Mouse (Mus musculus): Measurements from ENCODE around the gene Cln3. TPM values are rescaled to one million over a fixed set of nuclear protein-coding genes. Genes with fewer than 3 reads are reported as not detected.

Cln3 gene
- polyA plus RNA-seq, 1 experiment from 2014 or later = 24.0 TPM

- H3K36me3 ChIP-seq (ENCODE audit: control insufficient read depth, insufficient read depth, low read length) = peaks cover 7% of the 10 kb centered on the region
- DNase-seq (ENCODE audit: low spot score) = peak; percentile 95
- WGBS = under 1% methylated on average over 22 of the region's 22 CpGs
Measured at GRCm38 (mm10) chr7:126583251-126583709, 2.3 kb downstream of the Cln3 start.

GRCm38 (mm10) chr7:126582759-126583158 lies 2.9 kb downstream of the Cln3 start:
- Histone ChIP-seq H3K4me3 (ENCODE audit: low read depth, low read length) (peak overlapping the region; percentile 49), H3K27ac (ENCODE audit: low read depth, low read length) (no peak overlapping the region; the same call in 1 of the 2 replicates), H3K36me3 (ENCODE audit: control insufficient read depth, insufficient read depth, low read length) (peaks cover 8% of the 10 kb centered on the region), H3K9ac (ENCODE audit: low read length) (peak overlapping the region; percentile 61), H3K4me1 (ENCODE audit: control insufficient read depth, insufficient read depth, low read length) (peaks cover 4% of the 10 kb centered on the region; the same call in 1 of the 2 replicates), H3K9me3 (replicated peaks; ENCODE audit: control insufficient read depth, low read length) (no peaks in the 10 kb centered on the region), H3K4me2 (ENCODE audit: low read length) (peak overlapping the region; percentile 79), H3K27me3 (replicated peaks; ENCODE audit: control insufficient read depth, insufficient read depth, low read length) (no peaks in the 10 kb centered on the region)
- ATAC-seq (peak; percentile 76), DNase-seq (ENCODE audit: low spot score) (peak; percentile 45)
- WGBS = 3% methylated on average over 20 of the region's 20 CpGs

More at GRCm38 (mm10) chr7:126583251-126583709, 2.3 kb downstream of the Cln3 start:
- peak overlapping the region; percentile 83 for H3K27ac ChIP-seq (ENCODE audit: low read depth, low read length)
- peak overlapping the region; percentile 49 for H3K4me3 ChIP-seq (ENCODE audit: low read depth, low read length)
- H3K9me3 ChIP-seq (replicated peaks; ENCODE audit: control insufficient read depth, low read length) = no peaks in the 10 kb centered on the region
- peak overlapping the region; percentile 61 for H3K9ac ChIP-seq (ENCODE audit: low read length)
- H3K4me1 ChIP-seq (ENCODE audit: control insufficient read depth, insufficient read depth, low read length) = peaks cover 4% of the 10 kb centered on the region; the same call in 1 of the 2 replicates
- no peaks in the 10 kb centered on the region; the same call in 1 of the 2 replicates for H3K27me3 ChIP-seq (replicated peaks; ENCODE audit: control insufficient read depth, insufficient read depth, low read length)
- H3K4me2 ChIP-seq (ENCODE audit: low read length) = peak overlapping the region; percentile 79
- ATAC-seq = peak; percentile 95

GRCm38 (mm10) chr7:126581661-126582060 lies 4.0 kb downstream of the Cln3 start:
- Histone ChIP-seq H3K9me3 (replicated peaks; ENCODE audit: control insufficient read depth, low read length) (no peaks in the 10 kb centered on the region), H3K27me3 (replicated peaks; ENCODE audit: control insufficient read depth, insufficient read depth, low read length) (no peaks in the 10 kb centered on the region), H3K36me3 (ENCODE audit: control insufficient read depth, insufficient read depth, low read length) (peaks cover 11% of the 10 kb centered on the region), H3K9ac (ENCODE audit: low read length) (no peak overlapping the region), H3K4me3 (ENCODE audit: low read depth, low read length) (no peak overlapping the region), H3K4me2 (ENCODE audit: low read length) (no peak overlapping the region), H3K27ac (ENCODE audit: low read depth, low read length) (no peak overlapping the region), H3K4me1 (ENCODE audit: control insufficient read depth, insufficient read depth, low read length) (peaks cover 4% of the 10 kb centered on the region; the same call in 1 of the 2 replicates)
- 88% methylated on average over 6 of the region's 6 CpGs for WGBS
- DNase-seq (ENCODE audit: low spot score) (no peak), ATAC-seq (no peak)

- ATAC-seq = no peak
- Histone ChIP-seq H3K27me3 (replicated peaks; ENCODE audit: control insufficient read depth, insufficient read depth, low read length) (no peaks in the 10 kb centered on the region), H3K4me2 (ENCODE audit: low read length) (no peak overlapping the region), H3K36me3 (ENCODE audit: control insufficient read depth, insufficient read depth, low read length) (peaks cover 18% of the 10 kb centered on the region), H3K4me3 (ENCODE audit: low read depth, low read length) (no peak overlapping the region), H3K9ac (ENCODE audit: low read length) (no peak overlapping the region), H3K9me3 (replicated peaks; ENCODE audit: control insufficient read depth, low read length) (no peaks in the 10 kb centered on the region), H3K4me1 (ENCODE audit: control insufficient read depth, insufficient read depth, low read length) (peaks cover 4% of the 10 kb centered on the region; the same call in 1 of the 2 replicates), H3K27ac (ENCODE audit: low read depth, low read length) (no peak overlapping the region)
- WGBS = 62% methylated on average over 8 of the region's 8 CpGs
- peak; percentile 16 for DNase-seq (ENCODE audit: low spot score)
Measured at GRCm38 (mm10) chr7:126579172-126579571, 6.4 kb downstream of the Cln3 start.

GRCm38 (mm10) chr7:126576946-126577345 lies 8.7 kb downstream of the Cln3 start:
- Histone ChIP-seq H3K4me2 (ENCODE audit: low read length) (no peak overlapping the region), H3K27me3 (replicated peaks; ENCODE audit: control insufficient read depth, insufficient read depth, low read length) (no peaks in the 10 kb centered on the region), H3K27ac (ENCODE audit: low read depth, low read length) (no peak overlapping the region), H3K4me1 (ENCODE audit: control insufficient read depth, insufficient read depth, low read length) (no peaks in the 10 kb centered on the region), H3K4me3 (ENCODE audit: low read depth, low read length) (no peak overlapping the region), H3K9me3 (replicated peaks; ENCODE audit: control insufficient read depth, low read length) (no peaks in the 10 kb centered on the region), H3K9ac (ENCODE audit: low read length) (no peak overlapping the region), H3K36me3 (ENCODE audit: control insufficient read depth, insufficient read depth, low read length) (peaks cover 28% of the 10 kb centered on the region)
- DNase-seq (ENCODE audit: low spot score) = peak; percentile 55
- ATAC-seq = no peak
- 52% methylated on average over 8 of the region's 8 CpGs for WGBS

GRCm38 (mm10) chr7:126566094-126566765 lies 19.4 kb downstream of the Cln3 start, which contains the start of gene Eif3c:
Eif3c (minus strand) TSS chr7:126566411.
- no peaks in the 10 kb centered on the region for H3K9me3 ChIP-seq (replicated peaks; ENCODE audit: control insufficient read depth, low read length)
- peaks cover 5% of the 10 kb centered on the region; the same call in 1 of the 2 replicates for H3K4me1 ChIP-seq (ENCODE audit: control insufficient read depth, insufficient read depth, low read length)
- peak within 1 kb of the TSS; percentile 85 for H3K4me2 ChIP-seq (ENCODE audit: low read length)
- H3K27me3 ChIP-seq (replicated peaks; ENCODE audit: control insufficient read depth, insufficient read depth, low read length) = no peaks in the 10 kb centered on the region
- under 1% methylated on average over 46 of the region's 46 CpGs for WGBS
- DNase-seq (ENCODE audit: low spot score) (peak; percentile 97), ATAC-seq (peak; percentile 96)
- H3K4me3 ChIP-seq (ENCODE audit: low read depth, low read length) = peak within 1 kb of the TSS; percentile 93
- H3K9ac ChIP-seq (ENCODE audit: low read length) = peak within 1 kb of the TSS; percentile 84
- H3K27ac ChIP-seq (ENCODE audit: low read depth, low read length) = peak within 1 kb of the TSS; percentile 45
- H3K36me3 ChIP-seq (ENCODE audit: control insufficient read depth, insufficient read depth, low read length) = peaks cover 35% of the 10 kb centered on the region

GRCm38 (mm10) chr7:126565693-126566092 lies 19.9 kb downstream of the Cln3 start:
- ATAC-seq = no peak
- H3K27me3 ChIP-seq (replicated peaks; ENCODE audit: control insufficient read depth, insufficient read depth, low read length) = no peaks in the 10 kb centered on the region
- H3K4me1 ChIP-seq (ENCODE audit: control insufficient read depth, insufficient read depth, low read length) = peaks cover 5% of the 10 kb centered on the region; the same call in 1 of the 2 replicates
- no peaks in the 10 kb centered on the region for H3K9me3 ChIP-seq (replicated peaks; ENCODE audit: control insufficient read depth, low read length)
- peak overlapping the region; percentile 84 for H3K9ac ChIP-seq (ENCODE audit: low read length)
- peak overlapping the region; percentile 93 for H3K4me3 ChIP-seq (ENCODE audit: low read depth, low read length)
- peaks cover 40% of the 10 kb centered on the region for H3K36me3 ChIP-seq (ENCODE audit: control insufficient read depth, insufficient read depth, low read length)
- peak overlapping the region; percentile 85 for H3K4me2 ChIP-seq (ENCODE audit: low read length)
- WGBS = under 1% methylated on average over 27 of the region's 28 CpGs
- H3K27ac ChIP-seq (ENCODE audit: low read depth, low read length) = peak overlapping the region; percentile 45; the same call in 1 of the 2 replicates
- DNase-seq (ENCODE audit: low spot score) = no peak

GRCm38 (mm10) chr7:126556635-126557034 lies 29.0 kb downstream of the Cln3 start:
- ATAC-seq = no peak
- H3K36me3 ChIP-seq (ENCODE audit: control insufficient read depth, insufficient read depth, low read length) = peaks cover 92% of the 10 kb centered on the region
- H3K9ac ChIP-seq (ENCODE audit: low read length) = no peak overlapping the region
- WGBS = 97% methylated on average over 5 of the region's 5 CpGs
- no peak overlapping the region for H3K27ac ChIP-seq (ENCODE audit: low read depth, low read length)
- no peaks in the 10 kb centered on the region for H3K4me1 ChIP-seq (ENCODE audit: control insufficient read depth, insufficient read depth, low read length)
- no peak for DNase-seq (ENCODE audit: low spot score)
- no peak overlapping the region for H3K4me2 ChIP-seq (ENCODE audit: low read length)
- no peaks in the 10 kb centered on the region for H3K27me3 ChIP-seq (replicated peaks; ENCODE audit: control insufficient read depth, insufficient read depth, low read length)
- H3K9me3 ChIP-seq (replicated peaks; ENCODE audit: control insufficient read depth, low read length) = no peaks in the 10 kb centered on the region
- H3K4me3 ChIP-seq (ENCODE audit: low read depth, low read length) = no peak overlapping the region

GRCm38 (mm10) chr7:126554796-126555195 lies 30.8 kb downstream of the Cln3 start:
- Histone ChIP-seq H3K4me2 (ENCODE audit: low read length) (no peak overlapping the region), H3K27me3 (replicated peaks; ENCODE audit: control insufficient read depth, insufficient read depth, low read length) (no peaks in the 10 kb centered on the region), H3K4me3 (ENCODE audit: low read depth, low read length) (no peak overlapping the region), H3K9ac (ENCODE audit: low read length) (no peak overlapping the region), H3K36me3 (ENCODE audit: control insufficient read depth, insufficient read depth, low read length) (peaks cover 95% of the 10 kb centered on the region), H3K9me3 (replicated peaks; ENCODE audit: control insufficient read depth, low read length) (no peaks in the 10 kb centered on the region), H3K27ac (ENCODE audit: low read depth, low read length) (no peak overlapping the region), H3K4me1 (ENCODE audit: control insufficient read depth, insufficient read depth, low read length) (no peaks in the 10 kb centered on the region)
- WGBS = 95% methylated on average over 1 of the region's 1 CpGs
- DNase-seq (ENCODE audit: low spot score) = no peak
- no peak for ATAC-seq
